Mouse (Mus musculus): ENCODE results near the gene Tmem63b.

Gene Tmem63b

GRCm38 (mm10) chr17:45703187-45703586 lies 16.5 kb upstream of the Tmem63b start:
- DNase-seq = no peak

GRCm38 (mm10) chr17:45702254-45702653 lies 15.5 kb upstream of the Tmem63b start:
- no peak for DNase-seq

GRCm38 (mm10) chr17:45701236-45701591 lies 14.5 kb upstream of the Tmem63b start:
- DNase-seq = no peak

GRCm38 (mm10) chr17:45700496-45701235 lies 14.0 kb upstream of the Tmem63b start:
- peak in 1 of 2 experiments; percentile 49 for DNase-seq

- DNase-seq = no peak
Observed at GRCm38 (mm10) chr17:45699039-45699740, 12.5 kb upstream of the Tmem63b start.

- no peak for DNase-seq
Observed at GRCm38 (mm10) chr17:45698368-45698767, 11.7 kb upstream of the Tmem63b start.

GRCm38 (mm10) chr17:45696981-45697380 lies 10.3 kb upstream of the Tmem63b start:
- DNase-seq = no peak

- DNase-seq = no peak
Observed at GRCm38 (mm10) chr17:45695227-45696120, 8.8 kb upstream of the Tmem63b start.

- no peak for DNase-seq
Observed at GRCm38 (mm10) chr17:45693812-45694565, 7.3 kb upstream of the Tmem63b start.

- no peak for DNase-seq
Observed at GRCm38 (mm10) chr17:45692159-45692558, 5.5 kb upstream of the Tmem63b start.

- no peak for DNase-seq
Observed at GRCm38 (mm10) chr17:45690044-45690443, 3.3 kb upstream of the Tmem63b start.

- no peak for DNase-seq
Observed at GRCm38 (mm10) chr17:45689120-45689519, 2.4 kb upstream of the Tmem63b start.

- peak; percentile 97 for DNase-seq
Observed at GRCm38 (mm10) chr17:45686093-45686619, 549 bp downstream of the Tmem63b start, which contains the start of gene Mrpl14. TSS of gene Mrpl14 (plus strand) at chr17:45686322.

- DNase-seq = peak; percentile 63 to 69
Observed at GRCm38 (mm10) chr17:45685171-45686092, 1.3 kb downstream of the Tmem63b start.

- DNase-seq = peak; percentile 43 to 52
Observed at GRCm38 (mm10) chr17:45684667-45685131, 2.0 kb downstream of the Tmem63b start.

- DNase-seq = no peak
Observed at GRCm38 (mm10) chr17:45682843-45683242, 3.9 kb downstream of the Tmem63b start.

GRCm38 (mm10) chr17:45681588-45681987 lies 5.1 kb downstream of the Tmem63b start:
- DNase-seq = peak in 1 of 2 experiments; percentile 77

- peak; percentile 75 for DNase-seq
Observed at GRCm38 (mm10) chr17:45680391-45680980, 6.2 kb downstream of the Tmem63b start.

- DNase-seq = peak; percentile 81 to 92
Observed at GRCm38 (mm10) chr17:45678106-45678505, 8.6 kb downstream of the Tmem63b start.

GRCm38 (mm10) chr17:45672598-45672997 lies 14.1 kb downstream of the Tmem63b start:
- DNase-seq = no peak
